Mouse (Mus musculus) inflammation-experienced regulatory T-cells (primary cell): Measurements from ENCODE around the gene Gm17584. TPM values are rescaled to one million over a fixed set of nuclear protein-coding genes. Genes with fewer than 3 reads are reported as not detected.

Source experiments
- polyA plus RNA-seq, 2 experiments: library from polyadenylated mRNA; unstranded; fragments of 100-300 nt; shearing (Covaris generic); gene quantifications; one replicate each; pipeline ENCODE4 v1.2.1; 2017

The Gm17584 gene
- polyA plus RNA-seq = not detected

GRCm38 (mm10) chrX:124500263-124500662 lies at the start of gene Gm17584:
Gene Gm17584, plus strand, starts transcription at chrX:124500563.

Other genes starting within 250 kb of the Gm17584 start
- not detected for gene Gm17469, start 129.3 kb downstream of the Gm17584 start, polyA plus RNA-seq